ENCODE assay signal across 11 mouse cellular contexts in genomic region chr3:52744334-52744733, GRCm38 (mm10).
DNase-seq lines count a peak whose midpoint lies in the region; ATAC-seq lines count a peak whose summit lies in the region.
"Had no signal": no experiment of that assay in that cellular context is flagged by ENCODE, and none has a peak within 500 bp of the region (broad histone marks: within the 10 kb centered on the region; RNA-seq: fewer than 3 reads in every experiment).

No protein-coding gene starts in this region.

- DNase-seq in heart, adult 9 months (ENCODE audit: low spot score in 2 of 2): peak; percentile 27 to 29
- no peak for DNase-seq in heart, postnatal 36 days
- peak; percentile 9 for DNase-seq in fibroblast of lung, adult 2 months (ENCODE audit: low read depth)
- DNase-seq in kidney, postnatal 36 days: peak; percentile 74 to 78
- DNase-seq in frontal cortex, postnatal 14 days (ENCODE audit: low spot score in 2 of 2): no peak
- DNase-seq: cerebellum, adult 8-10 months; liver; thymus, postnatal 4 days had no signal

- no peaks in the 10 kb centered on the region for H3K27me3 ChIP-seq in heart, embryonic 15.5 days

- H3K9me3 ChIP-seq in heart, embryonic 15.5 days (replicated peaks): no peaks in the 10 kb centered on the region

- H3K9ac ChIP-seq in heart, embryonic 15.5 days: no peak overlapping the region

- ATAC-seq in heart, embryonic 15.5 days (replicated peaks; ENCODE audit: insufficient number of reproducible peaks, insufficient read depth, low FRiP score, low read depth): peak; percentile 82
- no peak for ATAC-seq in monocyte, adult 5-6 weeks (replicated peaks; ENCODE audit: insufficient number of reproducible peaks, low FRiP score, low TSS enrichment, poor library complexity, severe bottlenecking)
- ATAC-seq in granulocyte monocyte progenitor cell, adult 5-6 weeks (replicated peaks; ENCODE audit: poor library complexity, severe bottlenecking): no peak

- no peak overlapping the region for H3K4me2 ChIP-seq in heart, embryonic 15.5 days

- H3K27ac ChIP-seq in heart, embryonic 15.5 days: 0 out of 2 replicates have a peak overlapping the region, but pooled peaks have one; percentile 0

- H3K36me3 ChIP-seq in heart, embryonic 15.5 days: no peaks in the 10 kb centered on the region

- H3K4me1 ChIP-seq in heart, embryonic 15.5 days (replicated peaks): peaks cover 9% of the 10 kb centered on the region

- intact Hi-C loops in heart, postnatal 36 days (cut with DNase I): no loop called here

- WGBS in heart, embryonic 15.5 days: 38% methylated on average over 8 of the region's 8 CpGs

- no peak overlapping the region for H3K4me3 ChIP-seq in heart, embryonic 15.5 days

Comparison
In these comparisons a context has a peak if more than half of its experiments do, and no peak if none do; other contexts are left out.
1. DNase-seq: peak in heart, adult 9 months (2 of 2), fibroblast of lung, adult 2 months (single experiment) and kidney, postnatal 36 days (2 of 2); none in heart, postnatal 36 days (0 of 2) and frontal cortex, postnatal 14 days (0 of 2).